Mouse (Mus musculus) frontal cortex, postnatal 25 days (tissue): ENCODE data around the gene Hmga1.

Experiments
- DNase-seq, 2 experiments: peaks; one replicate each; pipeline ENCODE4 v3.0.0; 2022; ENCODE audit warnings: low spot score in 2 of 2

Hmga1 gene

GRCm38 (mm10) chr17:27528030-27528429 lies 28.3 kb upstream of the Hmga1 start:
- no peak for DNase-seq

- no peak for DNase-seq
These were observed 27.5 kb upstream of the Hmga1 start for GRCm38 (mm10) chr17:27528767-27529166.

GRCm38 (mm10) chr17:27532095-27532494 lies 24.2 kb upstream of the Hmga1 start:
- DNase-seq: no peak

GRCm38 (mm10) chr17:27533354-27533753 lies 22.9 kb upstream of the Hmga1 start:
- no peak for DNase-seq

GRCm38 (mm10) chr17:27534718-27535117 lies 21.6 kb upstream of the Hmga1 start:
- peak; percentile 85 to 92 for DNase-seq

GRCm38 (mm10) chr17:27541261-27541660 lies 15.0 kb upstream of the Hmga1 start:
- DNase-seq: no peak

- DNase-seq: no peak
These were observed 14.3 kb upstream of the Hmga1 start for GRCm38 (mm10) chr17:27541984-27542383.

- no peak for DNase-seq
These were observed 11.7 kb upstream of the Hmga1 start for GRCm38 (mm10) chr17:27544551-27544950.

GRCm38 (mm10) chr17:27545991-27546390 lies 10.3 kb upstream of the Hmga1 start:
- no peak for DNase-seq

- no peak for DNase-seq
These were observed 9.7 kb upstream of the Hmga1 start for GRCm38 (mm10) chr17:27546574-27547085.

GRCm38 (mm10) chr17:27547253-27547868 lies 8.9 kb upstream of the Hmga1 start:
- no peak for DNase-seq

- no peak for DNase-seq
These were observed 7.1 kb upstream of the Hmga1 start for GRCm38 (mm10) chr17:27549234-27549633.

- DNase-seq: no peak
These were observed 4.8 kb upstream of the Hmga1 start for GRCm38 (mm10) chr17:27551393-27551940.

- no peak for DNase-seq
These were observed 3.8 kb upstream of the Hmga1 start for GRCm38 (mm10) chr17:27552215-27553201.

GRCm38 (mm10) chr17:27554062-27554960 lies 2.0 kb upstream of the Hmga1 start:
- DNase-seq: no peak

- no peak for DNase-seq
These were observed 1.2 kb upstream of the Hmga1 start for GRCm38 (mm10) chr17:27555075-27555511.

- DNase-seq: no peak
These were observed 655 bp upstream of the Hmga1 start for GRCm38 (mm10) chr17:27555512-27556172.

- DNase-seq: no peak
These were observed 1.1 kb downstream of the Hmga1 start for GRCm38 (mm10) chr17:27557181-27557926.

- no peak for DNase-seq
These were observed 1.8 kb downstream of the Hmga1 start for GRCm38 (mm10) chr17:27557927-27558661.
